Mouse (Mus musculus) heart, postnatal 14 days (tissue): ENCODE measurements around the gene Gm20795. TPM values are rescaled to one million over a fixed set of nuclear protein-coding genes. Genes with fewer than 3 reads are reported as not detected.
"Not testable (repeated sequence)": the region's sequence is repeated elsewhere in the genome, so short reads cannot be mapped to it uniquely, and the experiment has no call there.

ENCODE experiments used
- DNase-seq, 2 experiments: peaks; one replicate each; pipeline ENCODE4 v3.0.0; 2021 to 2022
- intact Hi-C: fragments of 180-260 bp; cut with DNase I; formaldehyde crosslinking; loops from one replicate; pipeline ENCODE4 v1.15.1; 2025
- long read RNA-seq, 2 experiments: library from polyadenylated mRNA; stranded (forward); transcript quantifications; one replicate each; pipeline ENCODE4 v2.0.0; 2021
- total RNA-seq, 2 experiments: library from RNA; stranded (reverse); gene quantifications; 2 replicates each; pipeline ENCODE4 v1.2.3; 2021

The Gm20795 gene
- not detected for total RNA-seq
- long read RNA-seq, experiment 1, result 0 reads
- long read RNA-seq, experiment 2, result 0 reads

DNA sequence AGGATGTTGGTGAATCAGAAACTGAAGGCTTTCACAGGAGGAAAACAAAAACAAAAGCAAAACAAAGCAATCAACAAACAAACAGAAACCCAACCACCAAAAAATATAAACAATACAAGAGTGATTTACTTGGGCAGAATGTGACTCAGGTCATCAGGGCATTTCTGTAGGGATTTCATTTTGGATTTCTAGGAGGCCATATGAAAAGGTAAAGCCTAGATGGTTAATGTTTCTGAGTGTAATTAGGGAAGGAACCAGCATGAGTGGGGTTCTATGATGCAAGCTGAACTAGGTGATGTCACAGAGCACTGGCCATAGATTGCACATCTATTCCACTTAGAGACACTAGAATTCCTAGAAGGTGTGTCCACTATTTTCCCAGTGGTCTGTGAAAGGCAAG lies at the start of gene Gm20795:
TSS of gene Gm20795 (plus strand) at position 301 of the 400 bp plus-strand sequence.
- intact Hi-C loops, DNase-seq: not testable (repeated sequence)

DNA sequence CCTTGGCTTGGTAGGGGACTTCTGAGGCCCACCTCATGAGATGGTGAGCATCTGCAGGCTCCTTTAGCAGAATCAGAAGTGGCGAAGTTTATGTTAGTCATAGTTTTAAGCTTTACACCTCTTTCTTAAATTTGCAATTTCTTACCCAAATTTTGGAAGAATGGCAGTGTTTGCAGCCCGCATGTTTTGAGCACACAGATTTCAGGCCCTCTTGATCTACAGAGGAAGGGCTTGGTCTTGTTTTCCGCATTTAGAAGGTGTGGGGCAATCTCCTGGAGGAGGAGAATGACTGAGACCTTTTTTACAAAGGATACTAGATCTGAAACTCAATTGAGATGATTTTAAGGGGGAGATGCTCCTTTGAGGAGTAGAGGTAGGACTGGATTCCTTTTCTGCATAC lies 29.0 kb upstream of the Gm20795 start, which contains the start of gene Gm21797:
TSS of gene Gm21797 (minus strand) at position 101 of the 400 bp plus-strand sequence.
- not testable (repeated sequence) for DNase-seq

More for the DNA sequence above, 29.0 kb upstream of the Gm20795 start, which contains the start of gene Gm21797:
- intact Hi-C loops, result not testable (repeated sequence)

Other genes with a start within 250 kb of the Gm20795 start
- gene Gm21852, start 152.9 kb upstream of the Gm20795 start, total RNA-seq, result not detected
- not detected for gene Gm21797, start 29.1 kb upstream of the Gm20795 start, total RNA-seq